Mouse (Mus musculus): ENCODE results near the gene Hbb-y. TPM values are rescaled to one million over a fixed set of nuclear protein-coding genes. Genes with fewer than 3 reads are reported as not detected.
"Not testable (repeated sequence)": the region's sequence is repeated elsewhere in the genome, so short reads cannot be mapped to it uniquely, and the experiment has no call there.

Hbb-y gene
- polyA plus RNA-seq, 1 experiment: not detected

DNA sequence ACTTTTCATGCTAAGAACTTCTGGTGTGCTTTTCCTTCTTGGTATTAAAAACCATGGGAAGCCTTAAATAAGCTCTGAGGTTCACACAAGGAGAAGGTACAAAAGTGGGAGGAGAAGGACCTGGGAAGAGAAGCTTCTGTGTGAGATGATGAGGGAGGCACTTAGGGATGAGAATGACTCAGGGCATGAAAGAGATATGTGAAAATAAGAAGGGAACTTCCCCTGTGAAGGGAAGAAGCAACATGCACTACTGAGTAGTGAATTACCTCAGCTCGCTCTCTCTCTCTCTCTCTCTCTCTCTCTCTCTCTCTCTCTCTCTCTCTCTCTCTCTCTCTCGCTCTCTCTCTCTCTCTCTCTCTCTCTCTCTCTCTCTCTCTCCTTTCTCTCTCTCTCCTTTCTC lies 37.9 kb downstream of the Hbb-y start:
- 75% methylated on average over 1 of the region's 2 CpGs for WGBS
- DNase-seq (ENCODE audit: low read depth, low spot score): not testable (repeated sequence)

DNA sequence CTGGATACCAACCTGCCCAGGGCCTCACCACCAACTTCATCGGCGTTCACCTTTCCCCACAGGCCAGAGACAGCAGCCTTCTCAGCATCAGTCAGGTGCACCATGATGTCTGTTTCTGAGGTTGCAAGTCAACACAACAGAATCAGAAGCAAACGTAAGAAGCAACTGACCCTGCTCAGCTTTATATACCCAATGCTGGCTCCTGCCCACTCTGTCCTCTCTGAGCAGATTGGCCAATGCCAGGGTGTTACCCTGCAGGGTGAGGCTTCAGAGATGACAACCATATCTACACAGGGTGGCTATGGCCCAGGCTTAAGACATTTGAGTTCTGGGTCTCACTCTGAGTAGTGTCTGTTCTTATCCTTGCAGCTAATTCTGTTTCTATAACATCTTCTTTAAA lies 39.2 kb downstream of the Hbb-y start, which contains the start of gene Hbb-bt:
Hbb-bt (minus strand) TSS at position 231 of the 400 bp plus-strand sequence.
- WGBS: 77% methylated on average over 3 of the region's 3 CpGs
- DNase-seq (ENCODE audit: low read depth, low spot score): no peak

DNA sequence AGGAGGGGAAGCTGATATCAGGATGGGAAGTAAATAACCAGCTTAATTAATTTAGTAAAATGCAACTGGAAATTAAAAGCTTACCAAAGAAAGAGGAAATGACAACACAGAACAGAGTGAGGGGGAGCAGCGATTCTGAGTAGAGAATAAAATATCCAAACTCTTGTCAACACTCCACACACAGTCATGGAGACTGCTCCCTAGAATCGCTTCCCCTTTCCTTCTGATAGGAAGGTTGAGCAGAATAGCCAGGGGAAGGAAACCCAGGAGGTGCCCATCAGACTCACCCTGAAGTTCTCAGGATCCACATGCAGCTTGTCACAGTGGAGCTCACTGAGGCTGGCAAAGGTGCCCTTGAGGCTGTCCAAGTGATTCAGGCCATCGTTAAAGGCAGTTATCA lies 39.9 kb downstream of the Hbb-y start:
- not testable (repeated sequence) for DNase-seq (ENCODE audit: low read depth, low spot score)
- no CpG with 5 or more reads among the region's 3 CpGs for WGBS

DNA sequence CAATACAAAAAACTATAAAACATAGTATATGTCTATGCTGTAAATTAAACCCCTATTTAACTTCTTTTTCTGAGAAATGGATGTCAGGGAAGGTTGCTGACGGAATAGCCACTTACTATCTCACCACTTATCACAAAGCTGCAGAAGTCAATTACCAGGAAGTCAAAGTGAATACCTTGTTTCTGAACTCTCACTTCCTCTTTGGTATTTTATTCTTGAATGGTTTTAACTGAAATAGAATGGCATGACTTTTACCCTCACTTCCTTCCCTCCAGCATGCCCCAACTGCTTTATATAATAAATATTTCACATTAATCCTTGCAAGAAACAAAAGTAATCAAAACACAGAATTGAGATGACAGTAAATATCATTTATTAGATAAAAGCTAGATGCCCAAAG lies 40.8 kb downstream of the Hbb-y start:
- no peak for DNase-seq (ENCODE audit: low read depth, low spot score)
- 40% methylated on average over 1 of the region's 1 CpGs for WGBS

DNA sequence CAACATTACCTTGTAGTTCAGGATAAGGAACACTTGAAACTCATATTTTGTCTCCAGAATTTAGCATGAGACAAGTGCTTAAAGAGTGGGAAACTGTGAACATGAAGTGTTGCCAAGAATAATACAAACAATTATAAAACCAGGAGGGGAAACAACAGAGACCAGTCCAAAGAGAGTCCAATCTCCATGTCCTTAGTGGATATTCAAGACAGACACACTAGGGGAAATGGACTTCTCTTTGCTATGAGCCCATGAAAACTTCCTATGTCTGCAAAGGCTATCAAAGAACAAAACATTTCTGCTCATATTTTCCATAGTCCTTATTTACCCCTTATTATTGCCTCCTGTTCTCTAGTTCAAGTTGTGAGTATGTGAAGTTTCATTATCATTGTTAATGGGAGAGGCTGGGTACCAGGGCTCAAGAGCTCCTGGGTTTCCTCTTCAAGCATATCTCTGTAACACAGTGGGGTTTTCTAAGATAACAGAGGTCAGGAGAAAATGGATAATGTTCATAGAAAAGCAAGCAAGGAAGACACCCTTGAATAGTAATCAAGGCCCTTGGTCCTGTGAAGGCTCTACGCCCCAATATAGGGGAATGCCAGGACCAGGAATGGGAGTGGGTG lies 41.7 kb downstream of the Hbb-y start:
- DNase-seq (ENCODE audit: low read depth, low spot score): no peak
- 93% methylated on average over 1 of the region's 1 CpGs for WGBS

DNA sequence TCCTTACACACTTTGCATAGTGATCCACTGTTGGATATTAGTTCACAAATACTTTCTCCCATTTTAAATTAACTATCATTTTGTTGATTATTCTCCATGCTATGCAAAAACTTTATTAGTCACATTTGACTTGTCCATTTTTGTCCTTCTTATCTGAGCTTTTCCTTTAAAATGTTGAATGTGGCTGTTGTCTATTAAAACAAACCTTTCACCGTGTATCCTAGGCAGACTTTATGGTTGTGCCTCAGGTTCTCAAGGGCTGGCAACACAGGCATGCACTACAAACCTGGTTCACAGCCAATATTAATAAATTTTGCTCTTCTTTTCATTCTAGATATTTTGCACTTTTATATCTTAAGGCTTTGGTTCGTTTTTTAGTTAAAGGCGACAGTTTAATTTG lies 42.3 kb downstream of the Hbb-y start:
- 59% methylated on average over 3 of the region's 3 CpGs for WGBS
- no peak for DNase-seq (ENCODE audit: low read depth, low spot score)

DNA sequence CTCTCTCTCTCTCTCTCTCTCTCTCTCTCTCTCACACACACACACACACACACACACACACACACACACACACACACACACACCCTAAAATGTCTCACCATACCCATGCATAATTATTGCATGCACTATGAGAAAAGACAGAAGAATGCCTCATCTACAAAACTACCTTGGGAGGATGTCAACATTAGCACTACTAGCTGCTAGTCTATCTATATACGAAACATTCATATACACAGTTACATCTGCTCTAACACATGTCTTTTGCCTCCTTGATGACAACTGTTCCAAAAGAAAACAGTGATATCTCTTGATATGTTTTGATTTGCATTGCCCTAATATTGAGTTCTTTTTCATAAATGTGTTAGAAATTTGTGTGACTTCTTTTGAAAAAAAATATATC lies 42.7 kb downstream of the Hbb-y start:
- no peak for DNase-seq (ENCODE audit: low read depth, low spot score)
- WGBS: 81% methylated on average over 1 of the region's 1 CpGs

DNA sequence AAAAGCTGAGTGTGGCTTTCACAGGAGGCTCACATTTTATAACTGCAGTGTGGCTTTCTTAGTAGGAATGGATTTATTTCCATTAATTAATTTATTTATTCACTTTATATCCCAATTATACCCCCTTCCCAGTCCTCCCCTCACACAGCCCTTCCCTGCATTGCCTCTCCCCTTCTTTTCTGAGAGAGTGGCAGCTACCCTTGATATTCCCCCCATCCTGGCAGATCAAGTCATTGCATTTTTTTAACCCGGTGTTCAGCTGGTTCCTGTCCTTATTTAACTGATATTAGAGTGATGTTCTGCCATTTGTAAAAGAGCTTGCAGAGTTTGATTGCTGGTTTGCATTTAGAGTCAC lies 43.2 kb downstream of the Hbb-y start:
- 67% methylated on average over 1 of the region's 1 CpGs for WGBS
- DNase-seq (ENCODE audit: low read depth, low spot score): no peak

DNA sequence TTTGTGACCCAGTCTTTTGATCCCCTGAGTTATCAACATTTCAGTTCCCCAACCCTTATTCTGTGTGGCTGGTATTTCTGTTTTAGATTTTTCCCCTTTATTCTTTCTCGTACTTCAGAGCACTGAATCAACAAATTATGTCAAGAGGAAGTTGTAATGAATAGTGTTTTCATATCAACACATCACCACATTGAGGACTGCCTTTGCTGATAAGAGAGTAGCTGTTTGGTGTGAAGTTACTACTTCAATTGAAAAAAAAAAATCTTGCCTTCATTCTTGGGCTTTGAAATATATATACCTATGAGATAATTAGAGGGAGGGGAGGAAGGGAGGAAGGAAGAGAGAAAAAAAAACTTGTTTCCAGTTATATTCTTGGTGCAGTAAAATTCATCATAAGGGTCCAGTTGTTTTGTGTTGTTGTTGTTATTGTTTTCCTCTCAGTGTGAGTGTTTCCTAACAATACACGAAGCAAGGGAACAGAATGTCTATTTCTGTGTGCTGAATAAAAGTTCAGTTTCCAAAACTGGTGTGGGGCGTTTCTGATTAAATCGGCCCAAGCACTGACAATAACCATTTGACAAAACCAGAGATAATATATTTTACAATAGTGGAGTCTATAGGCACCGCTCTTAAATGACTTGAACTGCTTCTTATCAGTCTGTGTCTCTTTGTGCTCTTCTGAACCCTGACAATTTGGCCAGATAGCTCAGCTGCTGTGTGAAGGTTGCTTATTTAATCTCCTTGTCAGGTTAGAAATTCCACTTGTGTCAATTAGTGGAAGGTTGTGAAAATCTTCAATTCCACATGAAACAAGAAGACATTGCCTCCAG lies 43.8 kb downstream of the Hbb-y start:
- DNase-seq (ENCODE audit: low read depth, low spot score): no peak
- WGBS: 46% methylated on average over 5 of the region's 5 CpGs

DNA sequence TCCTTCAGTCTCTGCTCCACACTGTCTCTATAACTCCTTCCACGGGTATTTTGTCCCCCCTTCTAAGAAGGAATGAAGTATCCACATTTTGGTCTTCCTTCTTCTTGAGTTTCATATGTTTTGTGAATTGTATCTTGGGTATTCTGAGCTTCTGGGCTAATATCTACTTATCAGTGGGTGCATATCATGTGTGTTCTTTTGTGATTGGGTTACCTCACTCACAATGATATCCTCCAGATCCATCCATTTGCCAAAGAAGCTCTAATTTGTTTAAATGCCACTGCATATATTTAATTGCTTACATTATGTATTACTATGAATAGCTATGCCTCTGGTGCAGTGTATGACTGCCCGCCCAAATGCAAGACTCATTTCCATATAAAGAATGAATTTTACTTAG lies 44.9 kb downstream of the Hbb-y start:
- WGBS: 59% methylated on average over 2 of the region's 2 CpGs
- not testable (repeated sequence) for DNase-seq (ENCODE audit: low read depth, low spot score)

DNA sequence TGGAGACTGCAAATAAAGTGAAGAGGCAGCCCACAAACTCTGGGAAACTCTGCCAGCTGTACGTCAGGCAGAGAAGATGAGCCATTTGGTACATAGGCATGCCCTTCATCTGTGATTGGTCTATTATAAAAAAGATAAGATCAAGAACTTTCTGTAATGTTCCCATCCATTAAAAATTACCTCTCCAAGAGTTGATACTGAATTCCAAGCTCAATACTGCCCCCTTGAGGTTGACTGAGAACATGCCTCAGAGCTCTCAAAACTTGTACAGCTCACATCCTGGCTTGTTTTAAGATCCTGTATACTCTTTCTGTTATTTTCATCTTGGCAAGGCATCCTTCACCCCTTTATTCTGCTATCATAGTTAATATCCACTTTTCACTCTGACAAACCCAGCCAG lies 46.2 kb downstream of the Hbb-y start:
- DNase-seq (ENCODE audit: low read depth, low spot score): peak; percentile 4
- 36% methylated on average over 1 of the region's 1 CpGs for WGBS

Other genes with a start within 250 kb of the Hbb-y start
- not detected in 2 replicates for gene Olfr620, start 240.7 kb downstream of the Hbb-y start, polyA plus RNA-seq (2012; rRNA removed)
- gene Olfr622, start 210.5 kb downstream of the Hbb-y start, polyA plus RNA-seq (2012; rRNA removed): not detected in 2 replicates
- gene Olfr623, start 189.5 kb downstream of the Hbb-y start, polyA plus RNA-seq (2012; rRNA removed): not detected in 2 replicates
- not detected in 2 replicates for gene Olfr624, start 182.0 kb downstream of the Hbb-y start, polyA plus RNA-seq (2012; rRNA removed)
- gene Olfr625-ps1, start 170.5 kb downstream of the Hbb-y start, polyA plus RNA-seq (2012; rRNA removed): not detected in 2 replicates
- not detected in 2 replicates for gene Olfr243, start 138.5 kb downstream of the Hbb-y start, polyA plus RNA-seq (2012; rRNA removed)
- gene Olfr628, start 122.8 kb downstream of the Hbb-y start, polyA plus RNA-seq (2012; rRNA removed): not detected in 2 replicates
- not detected in 2 replicates for gene Olfr629, start 108.3 kb downstream of the Hbb-y start, polyA plus RNA-seq (2012; rRNA removed)
- not detected in 2 replicates for gene Olfr630, start 95.9 kb downstream of the Hbb-y start, polyA plus RNA-seq (2012; rRNA removed)
- not detected in 2 replicates for gene Olfr69, start 81.6 kb downstream of the Hbb-y start, polyA plus RNA-seq (2012; rRNA removed)
- gene Olfr68, start 73.5 kb downstream of the Hbb-y start, polyA plus RNA-seq (2012; rRNA removed): not detected in 2 replicates
- gene Olfr67, start 61.4 kb downstream of the Hbb-y start, polyA plus RNA-seq (2012; rRNA removed): not detected in 2 replicates
- gene Hbb-bt, start 39.2 kb downstream of the Hbb-y start, polyA plus RNA-seq (2012; rRNA removed): 7.5 and 9.3 TPM in 2 replicates
- gene Hbb-bs, start 25.1 kb downstream of the Hbb-y start, polyA plus RNA-seq (2012; rRNA removed): 97.3 and 114 TPM in 2 replicates
- not detected in 2 replicates for gene Hbb-bh2, start 12.7 kb downstream of the Hbb-y start, polyA plus RNA-seq (2012; rRNA removed)
- gene Hbb-bh1, start 10.1 kb downstream of the Hbb-y start, polyA plus RNA-seq (2012; rRNA removed): not detected in 2 replicates
- gene Olfr66, start 33.0 kb upstream of the Hbb-y start, polyA plus RNA-seq (2012; rRNA removed): not detected in 2 replicates
- gene Olfr64, start 41.3 kb upstream of the Hbb-y start, polyA plus RNA-seq (2012; rRNA removed): not detected in 2 replicates
- not detected in 2 replicates for gene Olfr65, start 50.3 kb upstream of the Hbb-y start, polyA plus RNA-seq (2012; rRNA removed)
- gene Olfr631, start 75.6 kb upstream of the Hbb-y start, polyA plus RNA-seq (2012; rRNA removed): not detected in 2 replicates
- not detected in 2 replicates for gene Olfr632, start 81.1 kb upstream of the Hbb-y start, polyA plus RNA-seq (2012; rRNA removed)
- gene Olfr633, start 91.2 kb upstream of the Hbb-y start, polyA plus RNA-seq (2012; rRNA removed): not detected in 2 replicates
- gene Olfr635, start 117.9 kb upstream of the Hbb-y start, polyA plus RNA-seq (2012; rRNA removed): not detected in 2 replicates
- not detected in 2 replicates for gene Olfr638, start 145.5 kb upstream of the Hbb-y start, polyA plus RNA-seq (2012; rRNA removed)
- gene Olfr639, start 164.1 kb upstream of the Hbb-y start, polyA plus RNA-seq (2012; rRNA removed): not detected in 2 replicates
- not detected in 2 replicates for gene Olfr640, start 172.4 kb upstream of the Hbb-y start, polyA plus RNA-seq (2012; rRNA removed)
- gene Olfr641, start 182.2 kb upstream of the Hbb-y start, polyA plus RNA-seq (2012; rRNA removed): not detected in 2 replicates
- gene Olfr642, start 199.4 kb upstream of the Hbb-y start, polyA plus RNA-seq (2012; rRNA removed): not detected in 2 replicates
- gene 4930516K23Rik, start 208.2 kb upstream of the Hbb-y start, polyA plus RNA-seq (2012; rRNA removed): not detected in 2 replicates
- not detected in 2 replicates for gene Olfr644, start 218.7 kb upstream of the Hbb-y start, polyA plus RNA-seq (2012; rRNA removed)
- not detected in 2 replicates for gene Olfr645, start 232.2 kb upstream of the Hbb-y start, polyA plus RNA-seq (2012; rRNA removed)